Mouse (Mus musculus) CH12.LX (cell line): ENCODE results near the gene Edem2.

ENCODE experiments used
- CTCF ChIP-seq, 2 experiments: IDR thresholded peaks in 1 of 2; conservative IDR thresholded peaks in 1 of 2; 2 replicates each; pipeline ENCODE4 v1.5.1; 2011 to 2012; ENCODE audit warnings: low read depth in 2 of 2, low read length in 2 of 2, improper control_type of control experiment in 1 of 2, inconsistent platforms in 1 of 2, mild to moderate bottlenecking in 1 of 2, moderate library complexity in 1 of 2
- KAT2A ChIP-seq: IDR thresholded peaks from 2 replicates; pipeline ENCODE4 v1.6.1; 2012; ENCODE audit warnings: low read length, improper control_type of control experiment, inconsistent platforms; ENCODE audit not compliant: insufficient replicate concordance
- MAX ChIP-seq: IDR thresholded peaks from 2 replicates; pipeline ENCODE4 v1.6.1; 2011; ENCODE audit warnings: low read length, improper control_type of control experiment
- PAX5 ChIP-seq: IDR thresholded peaks from 2 replicates; pipeline ENCODE4 v1.6.1; 2012; ENCODE audit warnings: low read length, inconsistent platforms, mixed read lengths
- POLR2A ChIP-seq: IDR thresholded peaks from 2 replicates; pipeline ENCODE4 v1.6.1; 2011; ENCODE audit warnings: low read depth, mild to moderate bottlenecking, improper control_type of control experiment, low read length
- RCOR1 ChIP-seq: conservative IDR thresholded peaks from 2 replicates; pipeline ENCODE4 v1.6.1; 2012; ENCODE audit warnings: low read depth, mild to moderate bottlenecking, inconsistent platforms, low read length, improper control_type of control experiment
- TBP ChIP-seq: conservative IDR thresholded peaks from 2 replicates; pipeline ENCODE4 v1.6.1; 2011; ENCODE audit warnings: low read depth, low read length, improper control_type of control experiment
- USF2 ChIP-seq: conservative IDR thresholded peaks from 2 replicates; pipeline ENCODE4 v1.6.1; 2011; ENCODE audit warnings: low read depth, low read length, improper control_type of control experiment
- ZNF384 ChIP-seq: IDR thresholded peaks from 2 replicates; pipeline ENCODE4 v1.6.1; 2012; ENCODE audit warnings: low read depth, low read length, improper control_type of control experiment, inconsistent platforms

DNA sequence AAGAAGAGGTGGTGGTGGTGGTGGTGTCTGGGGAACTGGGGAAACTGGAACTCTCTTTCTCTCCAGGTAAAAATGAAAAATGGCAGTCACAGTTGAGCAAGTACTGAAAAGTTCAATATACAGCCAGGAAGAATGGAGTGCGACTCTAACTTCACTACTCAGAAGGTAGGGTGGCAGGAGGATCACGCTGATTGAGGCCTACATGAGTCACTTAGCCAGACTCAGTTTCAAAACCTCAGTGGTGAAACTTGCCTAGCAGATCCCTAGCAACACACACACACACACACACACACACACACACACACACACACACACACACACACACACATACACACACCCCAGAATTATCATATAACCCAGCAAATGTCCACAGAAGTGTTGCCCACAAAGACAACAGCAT, 47.4 kb downstream of the Edem2 start:
- TF ChIP-seq MAX (no peak), TBP (no peak), CTCF (conservative IDR thresholded peaks at IDR 0.05 in 1 of 2, IDR thresholded peaks at IDR 0.05 in 1 of 2; ENCODE audit: low read depth in 2 of 2, low read length in 2 of 2) (no peak), RCOR1 (no peak), POLR2A (no peak), PAX5 (no peak), USF2 (no peak), ZNF384 (no peak), KAT2A (no peak)
